Mouse (Mus musculus): ENCODE measurements around the gene Pcdh19.
"Not testable (repeated sequence)": the region's sequence is repeated elsewhere in the genome, so short reads cannot be mapped to it uniquely, and the experiment has no call there.

The Pcdh19 gene

DNA sequence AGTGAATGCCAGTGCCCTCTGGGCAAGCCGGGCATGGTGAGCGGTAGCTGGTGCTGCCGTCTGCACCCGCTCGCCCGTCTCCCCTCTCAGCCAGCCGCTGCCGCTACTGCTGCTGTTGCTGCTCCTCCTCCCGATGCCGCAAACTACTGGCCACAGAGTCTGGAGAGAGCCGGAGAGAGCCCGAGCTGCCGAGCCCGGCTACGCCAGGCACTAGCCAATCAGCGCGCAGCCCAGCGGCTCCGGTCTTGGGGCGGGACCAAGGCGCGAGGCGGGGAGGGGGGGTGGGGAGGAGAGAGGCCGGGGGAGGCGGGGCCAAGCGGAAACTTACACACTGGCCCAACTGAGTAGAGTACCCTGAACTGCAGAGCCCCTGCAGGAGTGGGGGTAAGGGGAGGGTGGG lies at the start of gene Pcdh19:
Pcdh19 (minus strand) TSS at position 148 of the 400 bp plus-strand sequence.
- DNase-seq, result peak; percentile 59

- no peak for DNase-seq
Measured at GRCm38 (mm10) chrX:133735871-133736270, 47.1 kb upstream of the Pcdh19 start.

- DNase-seq, result peak; percentile 42
Measured at GRCm38 (mm10) chrX:133734984-133735383, 46.2 kb upstream of the Pcdh19 start.

- no peak for DNase-seq
Measured at GRCm38 (mm10) chrX:133721517-133721916, 32.7 kb upstream of the Pcdh19 start.

GRCm38 (mm10) chrX:133710621-133711020 lies 21.8 kb upstream of the Pcdh19 start:
- no peak for DNase-seq

- DNase-seq, result no peak
Measured at GRCm38 (mm10) chrX:133702902-133703301, 14.1 kb upstream of the Pcdh19 start.

DNA sequence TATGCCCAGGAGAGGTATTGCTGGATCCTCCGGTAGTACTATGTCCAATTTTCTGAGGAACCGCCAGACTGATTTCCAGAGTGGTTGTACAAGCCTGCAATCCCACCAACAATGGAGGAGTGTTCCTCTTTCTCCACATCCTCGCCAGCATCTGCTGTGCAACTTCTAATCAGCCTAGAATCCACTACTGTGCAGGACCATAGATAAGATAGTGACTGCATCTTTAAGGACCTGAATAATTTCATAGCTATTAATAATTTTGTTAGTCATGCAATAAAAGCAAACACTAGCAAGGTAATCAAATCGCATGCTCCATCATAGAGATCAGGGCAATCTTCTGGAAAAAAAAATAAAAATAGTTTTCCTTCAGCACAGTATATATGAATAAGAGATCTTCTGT lies 9.1 kb upstream of the Pcdh19 start:
- not testable (repeated sequence) for DNase-seq

DNA sequence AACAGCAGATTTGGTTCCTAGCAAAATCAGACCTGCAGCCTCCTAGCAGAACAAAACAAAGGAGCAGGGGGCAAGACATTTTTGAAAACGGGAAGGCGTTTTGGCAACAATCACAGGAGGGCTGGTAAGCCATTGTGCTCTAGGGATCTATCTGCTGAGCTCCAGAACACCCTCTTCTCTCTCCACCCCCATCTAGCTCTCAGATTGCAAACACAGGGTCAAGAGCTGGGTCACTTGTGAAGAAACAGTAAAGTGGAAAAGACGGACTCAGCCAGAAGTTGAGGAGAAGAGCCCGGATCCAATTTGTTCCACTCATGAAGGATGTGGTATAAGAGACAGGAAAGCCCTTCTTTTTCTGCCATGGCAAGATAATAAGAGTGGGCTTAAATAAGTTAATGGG lies 7.7 kb upstream of the Pcdh19 start:
- DNase-seq, result no peak

GRCm38 (mm10) chrX:133693037-133693760 lies 4.4 kb upstream of the Pcdh19 start:
- no peak for DNase-seq

GRCm38 (mm10) chrX:133692392-133692790 lies 3.6 kb upstream of the Pcdh19 start:
- DNase-seq, result no peak

DNA sequence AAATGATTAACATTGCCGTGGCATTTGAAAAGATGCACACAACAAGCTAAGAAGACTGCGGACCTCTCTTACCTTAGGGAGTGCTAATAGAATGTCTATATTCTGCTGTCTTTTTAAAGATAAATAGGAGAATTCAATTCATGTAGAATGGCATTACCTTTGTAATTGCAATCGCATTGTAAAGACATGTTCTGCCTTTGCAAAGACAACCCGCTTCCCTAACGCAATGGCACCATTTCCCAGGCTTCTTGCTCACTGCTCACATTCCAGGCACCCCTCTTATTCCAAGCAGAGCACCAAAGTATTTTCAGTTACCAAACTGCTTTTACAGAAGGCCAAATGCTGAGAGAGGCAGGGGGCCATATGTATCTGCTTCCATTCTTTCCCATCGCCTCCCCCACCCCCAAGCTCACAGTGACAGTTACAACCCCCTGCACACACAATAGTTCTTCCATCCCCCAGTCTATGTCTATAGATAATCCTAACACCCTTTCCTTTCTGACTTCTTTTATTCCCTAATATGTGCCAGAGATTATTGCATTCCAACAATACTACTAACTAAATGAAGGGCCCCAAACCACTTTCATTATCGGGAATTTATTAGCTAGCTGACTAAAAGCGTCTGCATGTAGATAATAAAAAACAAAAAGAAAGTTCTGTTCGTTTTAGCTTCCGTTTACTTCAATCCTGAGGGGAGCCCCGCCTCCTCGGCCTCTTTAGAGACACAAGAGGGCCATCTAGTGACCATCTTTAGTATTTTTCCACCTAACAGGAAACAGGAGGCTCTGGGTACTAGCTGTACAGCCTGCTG lies 3.0 kb upstream of the Pcdh19 start:
- peak; percentile 78 for DNase-seq

DNA sequence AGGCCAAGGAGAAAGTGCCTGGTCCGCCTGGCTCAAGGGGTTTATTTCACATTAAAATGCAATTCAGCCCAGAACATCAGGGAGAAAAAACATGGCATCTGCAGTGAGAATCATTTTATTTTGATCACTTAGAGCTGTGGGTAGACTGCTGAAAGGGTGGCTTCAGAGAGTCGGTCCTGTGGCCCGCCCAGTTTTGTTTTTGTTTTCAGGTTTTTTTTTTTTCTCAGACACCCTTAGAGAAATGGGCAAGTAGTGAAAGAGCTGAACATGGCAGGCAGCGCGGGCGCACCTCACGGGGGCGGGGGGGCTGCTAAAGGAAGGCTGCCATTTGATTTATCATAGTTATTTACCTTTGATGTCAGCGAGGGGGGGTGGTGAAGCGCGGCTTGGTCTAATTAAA lies 2.0 kb upstream of the Pcdh19 start:
- no peak for DNase-seq

DNA sequence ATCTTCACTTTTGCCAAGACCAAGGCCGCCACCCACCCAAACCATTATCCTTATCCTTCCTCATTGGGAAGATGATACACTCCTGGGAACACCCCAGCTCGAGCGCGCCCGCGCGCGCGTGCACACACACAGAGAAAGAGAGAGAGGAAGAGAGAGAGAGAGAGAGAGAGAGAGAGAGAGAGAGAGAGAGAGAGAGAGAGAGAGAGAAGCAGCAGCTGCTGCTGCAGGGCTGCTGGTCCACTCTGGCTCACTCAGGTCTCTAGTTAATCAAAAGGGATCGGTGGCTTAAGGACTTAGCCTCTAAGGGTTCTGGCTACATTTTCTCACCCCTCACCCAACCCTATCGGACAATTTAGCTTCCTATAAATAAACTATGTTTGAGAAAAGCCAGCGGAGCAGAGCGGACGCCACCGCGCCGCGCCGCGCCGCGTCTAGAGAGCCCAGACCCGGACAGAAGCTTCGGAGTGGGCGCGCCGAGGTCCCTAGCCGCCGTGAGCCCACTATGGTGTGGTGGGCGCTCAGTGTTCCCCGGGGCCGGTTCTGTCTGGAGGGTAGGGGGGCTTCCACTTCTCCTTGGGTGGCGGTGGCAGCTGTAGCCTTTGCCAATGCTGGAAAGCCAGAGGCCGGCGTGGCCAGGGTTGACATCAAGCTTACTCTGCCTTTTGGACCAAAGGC lies 926 bp upstream of the Pcdh19 start:
- DNase-seq, result no peak

DNA sequence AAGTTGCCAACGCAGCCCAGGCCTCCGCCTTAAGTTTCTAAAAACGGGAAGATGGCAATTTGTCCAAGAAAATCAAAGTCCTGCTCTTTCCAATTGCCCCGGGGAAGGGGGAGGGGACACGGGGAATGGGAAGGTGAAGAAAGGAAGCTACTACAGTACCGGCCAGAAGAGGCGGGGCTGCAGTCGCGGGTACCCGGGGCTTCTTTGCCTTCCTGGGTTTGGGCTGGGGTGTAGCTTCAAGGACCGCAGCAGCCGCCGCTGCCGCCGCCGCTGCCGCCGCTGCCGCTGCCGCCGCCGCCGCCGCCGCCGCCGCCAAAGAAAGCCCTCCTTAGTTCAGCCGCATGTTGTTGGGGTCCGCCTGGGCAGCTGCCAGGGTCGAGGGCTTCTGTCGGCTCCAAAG lies 631 bp downstream of the Pcdh19 start:
- DNase-seq, result no peak

GRCm38 (mm10) chrX:133687666-133688151 lies 1.1 kb downstream of the Pcdh19 start:
- DNase-seq, result no peak

DNA sequence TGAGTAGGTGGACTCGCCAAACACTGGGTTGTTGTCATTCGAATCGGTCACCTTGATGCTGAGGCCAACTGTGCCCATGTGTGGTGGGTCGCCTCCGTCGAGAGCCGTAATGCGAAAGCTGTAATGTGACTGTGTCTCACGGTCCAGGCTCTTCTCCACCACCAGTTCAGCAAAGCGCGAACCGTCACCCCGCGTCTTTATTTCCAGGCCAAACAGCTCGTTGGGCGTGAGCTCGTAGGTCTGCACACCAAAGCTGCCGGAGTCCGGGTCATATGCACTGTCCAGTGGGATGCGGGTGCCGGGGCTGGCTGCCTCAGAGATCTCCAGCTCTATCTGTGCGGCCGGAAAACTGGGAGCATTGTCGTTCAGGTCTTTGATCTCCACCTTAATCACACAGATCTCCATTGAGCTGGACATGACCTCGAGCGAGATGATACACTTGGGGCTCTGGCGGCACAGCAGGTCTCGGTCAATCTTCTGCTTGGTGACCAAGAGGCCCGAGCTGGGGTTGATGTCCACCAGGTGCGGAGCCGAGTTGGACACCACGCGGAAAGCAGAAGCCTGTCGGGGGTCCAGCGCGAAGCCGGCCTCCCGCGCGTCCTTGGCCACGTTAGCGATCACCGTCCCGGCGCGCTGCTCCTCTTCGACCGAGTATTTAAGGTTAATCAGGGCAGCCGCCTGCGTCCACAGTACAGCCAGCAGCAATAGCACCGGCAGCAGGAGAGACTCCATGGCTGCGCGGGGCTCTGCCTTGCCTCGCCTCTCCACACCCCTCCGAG lies 2.1 kb downstream of the Pcdh19 start:
- DNase-seq, result no peak

GRCm38 (mm10) chrX:133685572-133685971 lies 3.2 kb downstream of the Pcdh19 start:
- no peak for DNase-seq

GRCm38 (mm10) chrX:133683961-133684360 lies 4.8 kb downstream of the Pcdh19 start:
- DNase-seq, result no peak

DNA sequence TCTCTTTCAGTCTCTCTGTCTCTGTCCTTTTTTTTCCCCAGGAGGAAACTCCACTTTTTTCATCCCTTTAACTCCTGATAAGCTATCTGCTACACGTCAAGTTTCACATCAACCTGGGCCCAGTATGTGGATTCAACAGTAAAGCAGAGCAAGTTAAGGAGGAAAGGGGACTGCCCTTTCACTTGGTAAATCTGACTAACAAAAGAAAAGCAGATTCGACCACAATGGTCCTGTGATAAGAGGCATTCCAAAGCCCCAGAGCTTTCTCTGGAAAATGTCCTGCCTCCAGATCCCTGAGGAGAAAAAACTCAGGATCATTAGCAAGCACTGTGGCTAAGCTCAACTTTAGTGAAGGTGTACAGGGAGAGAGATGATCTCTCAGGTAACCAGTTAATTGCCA lies 13.7 kb downstream of the Pcdh19 start:
- DNase-seq, result no peak

- no peak for DNase-seq
Measured at GRCm38 (mm10) chrX:133673796-133674195, 15.0 kb downstream of the Pcdh19 start.

DNA sequence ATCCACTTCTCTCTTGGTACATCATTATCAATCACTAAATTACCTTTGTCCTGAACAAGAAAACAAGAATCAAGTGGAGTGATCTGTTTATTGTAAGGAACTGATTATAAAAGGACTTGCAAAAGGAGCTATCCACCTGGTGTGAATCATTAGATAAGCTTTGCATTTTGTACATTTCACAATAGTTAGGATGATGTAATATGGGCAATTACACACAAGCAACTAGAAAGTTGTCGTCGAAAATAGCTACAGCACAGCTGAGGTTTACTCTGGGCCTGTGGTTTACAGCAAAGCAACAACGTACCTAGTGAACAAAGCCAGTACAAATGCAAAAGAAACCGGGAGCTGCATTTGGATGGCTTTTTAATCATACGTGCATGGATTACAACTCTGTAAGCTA lies 28.7 kb downstream of the Pcdh19 start:
- DNase-seq, result no peak
